Mouse (Mus musculus) embryonic facial prominence, embryonic 10.5 days (tissue): ENCODE results near the gene 1700012P22Rik. TPM values are rescaled to one million over a fixed set of nuclear protein-coding genes. Genes with fewer than 3 reads are reported as not detected.
A peak's percentile ranks its signal among the peaks of the same experiment; 100 is the strongest.

ENCODE experiments used
- DNase-seq: peaks from one replicate; pipeline ENCODE4 v3.0.0-alpha.2; 2017; ENCODE audit warnings: low spot score
- H3K27ac ChIP-seq: fragments of 300-500 bp; sonication (generic); replicated peaks from 2 replicates; pipeline ENCODE4 v1.5.1; 2016; ENCODE audit warnings: mild to moderate bottlenecking
- H3K27me3 ChIP-seq: fragments of 300-500 bp; sonication (generic); replicated peaks from 2 replicates; pipeline ENCODE4 v1.6.1; 2016; ENCODE audit warnings: low read depth, mild to moderate bottlenecking; ENCODE audit not compliant: poor library complexity, severe bottlenecking
- H3K36me3 ChIP-seq: fragments of 300-500 bp; sonication (generic); replicated peaks from 2 replicates; pipeline ENCODE4 v1.6.1; 2016; ENCODE audit warnings: mild to moderate bottlenecking, moderate library complexity
- H3K4me1 ChIP-seq: fragments of 300-500 bp; sonication (generic); 2 replicates; pipeline ENCODE4 v1.6.1; 2016
- H3K4me3 ChIP-seq: fragments of 300-500 bp; sonication (generic); 2 replicates; pipeline ENCODE4 v1.5.1; 2016; ENCODE audit warnings: mild to moderate bottlenecking, moderate library complexity
- H3K9me3 ChIP-seq: fragments of 300-500 bp; sonication (generic); 2 replicates; pipeline ENCODE4 v1.6.1; 2016; ENCODE audit warnings: mild to moderate bottlenecking
- WGBS: fragments of 180-500 bp; shearing (Covaris S2); methylation state at CpG from one replicate; pipeline ENCODE4 v1.1.7; 2016; 5-methylcytosine and 5-hydroxymethylcytosine counted together
- polyA plus RNA-seq: library from polyadenylated mRNA; unstranded; fragments of >200 nt; fragmentation: Nextera tagmentation; extraction: Ambion mirVana; gene quantifications from 2 replicates; pipeline ENCODE4 v1.2.1, GENCODE M21; 2016

The 1700012P22Rik gene
- polyA plus RNA-seq, 1 experiment from 2014 or later, result not detected

GRCm38 (mm10) chr4:144408290-144408689 lies 30.3 kb downstream of the 1700012P22Rik start, which contains the start of gene Pramef12:
Gene Pramef12 (minus strand): TSS chr4:144408464.
- peaks cover 8% of the 10 kb centered on the region; the same call in 1 of the 2 replicates for H3K4me1 ChIP-seq
- WGBS, result 81% methylated on average over 9 of the region's 9 CpGs
- H3K4me3 ChIP-seq, result no peak within 1 kb of the TSS
- no peaks in the 10 kb centered on the region for H3K36me3 ChIP-seq
- no peaks in the 10 kb centered on the region for H3K9me3 ChIP-seq
- no peak within 1 kb of the TSS for H3K27ac ChIP-seq
- DNase-seq, result no peak
- no peaks in the 10 kb centered on the region for H3K27me3 ChIP-seq

- H3K4me1 ChIP-seq, result peaks cover 8% of the 10 kb centered on the region; the same call in 1 of the 2 replicates
- no peak overlapping the region for H3K27ac ChIP-seq
- no peaks in the 10 kb centered on the region for H3K27me3 ChIP-seq
- no peak overlapping the region for H3K4me3 ChIP-seq
- H3K36me3 ChIP-seq, result no peaks in the 10 kb centered on the region
- H3K9me3 ChIP-seq, result no peaks in the 10 kb centered on the region
- no peak for DNase-seq
- WGBS, result 62% methylated on average over 3 of the region's 3 CpGs
These were observed 32.3 kb downstream of the 1700012P22Rik start for GRCm38 (mm10) chr4:144406261-144406660.

- DNase-seq, result peak; percentile 75
- 8% methylated on average over 17 of the region's 17 CpGs for WGBS
- peak overlapping the region; percentile 72 for H3K27ac ChIP-seq
- no peaks in the 10 kb centered on the region for H3K36me3 ChIP-seq
- no peaks in the 10 kb centered on the region for H3K9me3 ChIP-seq
- peak overlapping the region; percentile 51 for H3K4me3 ChIP-seq
- no peaks in the 10 kb centered on the region for H3K27me3 ChIP-seq
- peaks cover 8% of the 10 kb centered on the region; the same call in 1 of the 2 replicates for H3K4me1 ChIP-seq
These were observed 34.0 kb downstream of the 1700012P22Rik start for GRCm38 (mm10) chr4:144404456-144405086.

- H3K4me1 ChIP-seq, result peaks cover 8% of the 10 kb centered on the region; the same call in 1 of the 2 replicates
- H3K36me3 ChIP-seq, result no peaks in the 10 kb centered on the region
- no peaks in the 10 kb centered on the region for H3K27me3 ChIP-seq
- no peak overlapping the region for H3K27ac ChIP-seq
- no peak for DNase-seq
- no peaks in the 10 kb centered on the region for H3K9me3 ChIP-seq
- 82% methylated on average over 4 of the region's 4 CpGs for WGBS
- H3K4me3 ChIP-seq, result no peak overlapping the region
These were observed 35.9 kb downstream of the 1700012P22Rik start for GRCm38 (mm10) chr4:144402712-144403111.

GRCm38 (mm10) chr4:144396316-144396715 lies 42.3 kb downstream of the 1700012P22Rik start:
- no peak for DNase-seq
- Histone ChIP-seq H3K9me3 (peaks cover 7% of the 10 kb centered on the region; the same call in 1 of the 2 replicates), H3K36me3 (no peaks in the 10 kb centered on the region), H3K27me3 (no peaks in the 10 kb centered on the region), H3K4me3 (no peak overlapping the region), H3K4me1 (no peaks in the 10 kb centered on the region), H3K27ac (no peak overlapping the region)
- WGBS, result 32% methylated on average over 3 of the region's 3 CpGs

- H3K4me1 ChIP-seq, result no peaks in the 10 kb centered on the region
- no peak within 1 kb of the TSS for H3K4me3 ChIP-seq
- no peak within 1 kb of the TSS for H3K27ac ChIP-seq
- H3K27me3 ChIP-seq, result no peaks in the 10 kb centered on the region
- peaks cover 14% of the 10 kb centered on the region; the same call in 1 of the 2 replicates for H3K9me3 ChIP-seq
- WGBS, result 58% methylated on average over 2 of the region's 2 CpGs
- no peaks in the 10 kb centered on the region for H3K36me3 ChIP-seq
- DNase-seq, result no peak
These were observed 60.7 kb downstream of the 1700012P22Rik start, which contains the start of gene Pramef20 for GRCm38 (mm10) chr4:144377911-144378310. Gene Pramef20 (minus strand): TSS chr4:144377933.

Other genes starting within 250 kb of the 1700012P22Rik start
- gene Oog2, start 248.1 kb downstream of the 1700012P22Rik start, polyA plus RNA-seq, result not detected in 2 replicates
- not detected in 2 replicates for gene C87977, start 225.5 kb downstream of the 1700012P22Rik start, polyA plus RNA-seq
- gene Pramel5, start 158.3 kb downstream of the 1700012P22Rik start, polyA plus RNA-seq, result not detected in 2 replicates
- gene Gm13128, start 108.5 kb downstream of the 1700012P22Rik start, polyA plus RNA-seq, result not detected in 2 replicates
- gene Gm13119, start 80.8 kb downstream of the 1700012P22Rik start, polyA plus RNA-seq, result not detected in 2 replicates
- not detected in 2 replicates for gene Pramef20, start 60.8 kb downstream of the 1700012P22Rik start, polyA plus RNA-seq
- 0.30 TPM in 1 of 2 replicates, not detected in the other for gene Pramef12, start 30.3 kb downstream of the 1700012P22Rik start, polyA plus RNA-seq
- gene Gm9944, start 14.5 kb upstream of the 1700012P22Rik start, polyA plus RNA-seq, result not detected in 2 replicates
- gene Aadacl3, start 25.0 kb upstream of the 1700012P22Rik start, polyA plus RNA-seq, result not detected in 2 replicates
- gene 9430007A20Rik, start 81.0 kb upstream of the 1700012P22Rik start, polyA plus RNA-seq, result not detected in 2 replicates
- not detected in 2 replicates for gene Gm13124, start 126.4 kb upstream of the 1700012P22Rik start, polyA plus RNA-seq
- gene Aadacl4, start 174.9 kb upstream of the 1700012P22Rik start, polyA plus RNA-seq, result not detected in 2 replicates
- not detected in 2 replicates for gene Gm436, start 247.6 kb upstream of the 1700012P22Rik start, polyA plus RNA-seq